Mouse (Mus musculus): Measurements from ENCODE around the gene Nmrk2. TPM values are rescaled to one million over a fixed set of nuclear protein-coding genes. Genes with fewer than 3 reads are reported as not detected.
"Not testable (repeated sequence)": the region's sequence is repeated elsewhere in the genome, so short reads cannot be mapped to it uniquely, and the experiment has no call there.

Gene Nmrk2
- polyA plus RNA-seq, 2 experiments, result not detected

GRCm38 (mm10) chr10:81177491-81177925 is 24.3 kb downstream of the Nmrk2 start:
- Histone ChIP-seq H3K9ac (replicated peaks) (peak overlapping the region; percentile 98), H3K4me1 (replicated peaks; ENCODE audit: control insufficient read depth in 2 of 2, insufficient read depth in 2 of 2, low read length in 1 of 2) (peaks cover 5 to 19% of the 10 kb centered on the region in 2 experiments), H3K27me3 (ENCODE audit: control insufficient read depth, insufficient read depth, low read length) (no peaks in the 10 kb centered on the region), H3K4me3 (ENCODE audit: insufficient read depth in 1 of 2, low read depth in 2 of 2, low read length in 2 of 2) (peak overlapping the region; percentile 94 to 95), H3K27ac (peak overlapping the region; percentile 82), H3K36me3 (replicated peaks; ENCODE audit: control insufficient read depth, insufficient read depth, low read depth) (peaks cover 52% of the 10 kb centered on the region), H3K4me2 (ENCODE audit: low read depth) (peak overlapping the region; percentile 89), H3K9me3 (ENCODE audit: control insufficient read depth, low read length) (no peaks in the 10 kb centered on the region)
- WGBS (ENCODE audit: insufficient replicate concordance), result 2% methylated on average over 16 of the region's 16 CpGs
- DNase-seq (ENCODE audit: low read depth in 3 of 3, low spot score in 3 of 3) (no peak), ATAC-seq (ENCODE audit: insufficient read depth) (no peak)
- no peak for TF ChIP-seq EP300 (IDR thresholded peaks at IDR 0.05; ENCODE audit: low read depth)

- H3K27ac ChIP-seq, result peak within 1 kb of the TSS; percentile 82
- TF ChIP-seq CTCF (IDR thresholded peaks at IDR 0.05; ENCODE audit: low read depth) (0 out of 2 replicates have a peak, but pooled peaks have one; percentile 6), EP300 (IDR thresholded peaks at IDR 0.05; ENCODE audit: low read depth) (peak; percentile 24)
- no peaks in the 10 kb centered on the region for H3K9me3 ChIP-seq (ENCODE audit: control insufficient read depth, low read length)
- peak within 1 kb of the TSS; percentile 89 for H3K4me2 ChIP-seq (ENCODE audit: low read depth)
- DNase-seq (ENCODE audit: low read depth in 3 of 3, low spot score in 3 of 3) (peak; percentile 94 to 95 (median 95)), ATAC-seq (ENCODE audit: insufficient read depth) (peak; percentile 75)
- peak within 1 kb of the TSS; percentile 98 for H3K9ac ChIP-seq (replicated peaks)
- H3K27me3 ChIP-seq (ENCODE audit: control insufficient read depth, insufficient read depth, low read length), result no peaks in the 10 kb centered on the region
- WGBS (ENCODE audit: insufficient replicate concordance), result under 1% methylated on average over 77 of the region's 77 CpGs
- H3K36me3 ChIP-seq (replicated peaks; ENCODE audit: control insufficient read depth, insufficient read depth, low read depth), result peaks cover 46% of the 10 kb centered on the region
- peak within 1 kb of the TSS; percentile 94 to 95 for H3K4me3 ChIP-seq (ENCODE audit: insufficient read depth in 1 of 2, low read depth in 2 of 2, low read length in 2 of 2)
- peaks cover 5 to 19% of the 10 kb centered on the region in 2 experiments for H3K4me1 ChIP-seq (replicated peaks; ENCODE audit: control insufficient read depth in 2 of 2, insufficient read depth in 2 of 2, low read length in 1 of 2)
These were observed 25.2 kb downstream of the Nmrk2 start, which contains the start of gene Eef2 for GRCm38 (mm10) chr10:81176466-81177271. Eef2 (plus strand) TSS chr10:81176631.

GRCm38 (mm10) chr10:81175936-81176465 is 25.9 kb downstream of the Nmrk2 start:
- H3K4me3 ChIP-seq (ENCODE audit: insufficient read depth in 1 of 2, low read depth in 2 of 2, low read length in 2 of 2), result peak overlapping the region; percentile 27 to 95

GRCm38 (mm10) chr10:81175345-81175701 is 26.5 kb downstream of the Nmrk2 start:
- peak overlapping the region in 1 of 2 experiments; percentile 34; a peak in 1 of 4 replicates for H3K4me3 ChIP-seq (ENCODE audit: insufficient read depth in 1 of 2, low read depth in 2 of 2, low read length in 2 of 2)
- H3K4me1 ChIP-seq (replicated peaks; ENCODE audit: control insufficient read depth in 2 of 2, insufficient read depth in 2 of 2, low read length in 1 of 2), result peaks cover 5 to 19% of the 10 kb centered on the region in 2 experiments
- not testable (repeated sequence) for H3K9me3 ChIP-seq (ENCODE audit: control insufficient read depth, low read length); H3K27me3 ChIP-seq (ENCODE audit: control insufficient read depth, insufficient read depth, low read length); DNase-seq (ENCODE audit: low read depth in 3 of 3, low spot score in 3 of 3); ATAC-seq (ENCODE audit: insufficient read depth); H3K9ac ChIP-seq (replicated peaks)
- peak overlapping the region; percentile 89 for H3K4me2 ChIP-seq (ENCODE audit: low read depth)
- 7% methylated on average over 4 of the region's 4 CpGs for WGBS (ENCODE audit: insufficient replicate concordance)
- H3K27ac ChIP-seq, result peak overlapping the region; percentile 59
- H3K36me3 ChIP-seq (replicated peaks; ENCODE audit: control insufficient read depth, insufficient read depth, low read depth), result peaks cover 33% of the 10 kb centered on the region

More at GRCm38 (mm10) chr10:81175936-81176465, 25.9 kb downstream of the Nmrk2 start:
- H3K9ac ChIP-seq (replicated peaks), result peak overlapping the region; percentile 28; the same call in 1 of the 2 replicates
- ATAC-seq (ENCODE audit: insufficient read depth) (peak; percentile 3; the same call in 1 of the 2 replicates), DNase-seq (ENCODE audit: low read depth in 3 of 3, low spot score in 3 of 3) (no peak)
- 14% methylated on average over 13 of the region's 13 CpGs for WGBS (ENCODE audit: insufficient replicate concordance)
- no peaks in the 10 kb centered on the region for H3K9me3 ChIP-seq (ENCODE audit: control insufficient read depth, low read length)
- peaks cover 40% of the 10 kb centered on the region for H3K36me3 ChIP-seq (replicated peaks; ENCODE audit: control insufficient read depth, insufficient read depth, low read depth)
- peak overlapping the region; percentile 28 for H3K27ac ChIP-seq
- TF ChIP-seq CTCF (IDR thresholded peaks at IDR 0.05; ENCODE audit: low read depth), result no peak
- no peak for TF ChIP-seq EP300 (IDR thresholded peaks at IDR 0.05; ENCODE audit: low read depth)
- H3K4me1 ChIP-seq (replicated peaks; ENCODE audit: control insufficient read depth in 2 of 2, insufficient read depth in 2 of 2, low read length in 1 of 2), result peaks cover 5 to 19% of the 10 kb centered on the region in 2 experiments
- H3K4me2 ChIP-seq (ENCODE audit: low read depth), result peak overlapping the region; percentile 89
- no peaks in the 10 kb centered on the region for H3K27me3 ChIP-seq (ENCODE audit: control insufficient read depth, insufficient read depth, low read length)
